Mouse (Mus musculus): ENCODE results near the gene Slc19a2. TPM values are rescaled to one million over a fixed set of nuclear protein-coding genes. Genes with fewer than 3 reads are reported as not detected.

Slc19a2 gene
- total RNA-seq, 2 experiments from 2014 or later = 9.4 to 12.1 TPM

DNA sequence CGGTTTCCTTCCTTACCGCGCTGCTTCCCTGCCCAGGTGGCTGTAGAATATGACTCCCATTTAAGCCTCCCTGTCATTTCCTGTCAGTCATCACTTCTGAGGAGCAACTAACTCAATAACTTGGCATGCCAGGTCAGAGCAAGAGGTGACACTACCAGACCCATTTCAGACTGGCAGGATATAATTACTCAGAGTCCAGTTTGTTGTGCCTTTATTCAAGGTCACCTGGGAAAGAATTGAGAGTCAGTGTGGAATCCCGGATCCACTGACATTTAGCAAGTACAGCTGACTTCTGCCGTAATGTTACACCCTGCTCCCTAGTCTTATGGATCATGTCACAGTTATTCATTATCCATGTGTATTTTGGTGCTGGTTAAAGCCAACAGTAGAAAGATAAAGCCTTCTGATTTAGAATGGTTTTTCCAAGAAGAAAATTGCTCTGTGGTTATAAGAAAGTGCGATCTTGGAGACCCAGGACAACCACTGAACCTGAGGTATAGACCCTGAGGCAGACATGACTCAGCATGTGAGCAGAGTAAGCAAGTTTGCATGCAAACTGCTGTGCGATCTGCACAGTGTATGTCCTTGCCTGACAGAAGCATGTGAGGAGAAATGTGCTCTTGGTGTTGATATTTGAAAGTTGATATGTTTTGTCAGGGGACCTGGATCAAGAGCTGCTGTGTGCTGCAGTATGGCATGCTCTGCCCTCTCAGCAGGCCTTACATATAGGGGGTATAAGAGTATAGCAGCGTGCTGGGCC, 1.7 kb downstream of the Slc19a2 start:
- peak; percentile 35; the same call in 1 of the 2 replicates for ATAC-seq (replicated peaks; ENCODE audit: low FRiP score, low TSS enrichment, poor library complexity, severe bottlenecking)

DNA sequence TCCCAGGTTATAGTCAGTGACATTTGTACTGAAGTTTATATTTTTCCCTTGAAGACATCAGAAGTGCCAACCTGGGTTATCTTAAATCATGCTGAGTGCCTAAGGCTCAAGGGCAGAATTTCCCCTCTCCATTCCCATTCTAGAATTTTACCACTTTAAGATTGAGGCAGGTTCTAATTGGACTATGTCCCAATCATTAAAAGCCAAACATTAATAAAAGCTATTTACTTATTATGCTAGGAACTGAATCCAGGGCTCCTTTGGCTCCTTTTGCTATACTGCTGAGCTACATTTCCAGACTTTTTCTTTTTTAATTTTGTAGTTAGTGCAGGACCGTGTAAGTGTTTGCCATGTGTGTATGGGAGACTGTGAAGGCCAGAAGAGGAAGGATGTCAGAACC, 2.6 kb downstream of the Slc19a2 start:
- ATAC-seq (replicated peaks; ENCODE audit: low FRiP score, low TSS enrichment, poor library complexity, severe bottlenecking) = no peak

DNA sequence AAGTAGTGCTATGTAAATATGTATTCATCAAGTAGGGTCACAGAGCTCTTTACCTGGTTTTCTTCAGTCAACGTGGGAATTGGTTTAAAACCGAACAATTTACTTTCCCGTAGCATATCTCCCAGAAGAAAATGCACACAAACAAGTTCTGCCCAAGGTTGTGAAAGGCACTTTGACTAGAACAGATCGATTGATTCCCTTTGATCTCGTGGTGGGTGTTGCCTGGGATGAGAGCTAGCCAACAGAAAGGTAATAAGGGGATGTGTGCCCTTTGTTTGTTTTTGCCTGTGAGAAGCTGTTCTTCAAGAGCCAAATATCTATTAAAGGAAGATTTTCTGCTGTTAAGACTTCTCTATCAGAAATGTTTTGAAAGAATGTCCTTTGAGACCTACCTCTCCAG, 3.7 kb downstream of the Slc19a2 start:
- no peak for ATAC-seq (replicated peaks; ENCODE audit: low FRiP score, low TSS enrichment, poor library complexity, severe bottlenecking)

DNA sequence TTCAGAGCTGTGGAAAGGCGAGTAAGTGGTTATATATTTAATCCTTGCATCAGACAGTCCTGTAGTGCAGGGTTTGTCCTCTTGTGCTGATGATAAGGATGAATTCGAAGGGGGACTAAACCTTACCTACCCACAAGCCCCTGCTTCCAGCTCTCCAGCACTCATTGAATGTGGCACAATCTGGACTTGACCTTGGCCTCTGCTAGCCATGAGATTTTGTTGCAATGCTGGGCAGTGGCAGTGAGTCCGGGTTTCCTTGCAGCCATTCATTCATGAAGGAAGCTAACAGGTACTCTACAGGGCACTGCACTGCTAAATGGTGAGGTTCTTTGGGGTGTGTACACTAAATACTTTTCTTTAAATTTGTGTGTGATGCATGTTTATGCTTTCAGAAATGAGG, 6.0 kb downstream of the Slc19a2 start:
- ATAC-seq (replicated peaks; ENCODE audit: low FRiP score, low TSS enrichment, poor library complexity, severe bottlenecking) = peak; percentile 16; the same call in 1 of the 2 replicates

DNA sequence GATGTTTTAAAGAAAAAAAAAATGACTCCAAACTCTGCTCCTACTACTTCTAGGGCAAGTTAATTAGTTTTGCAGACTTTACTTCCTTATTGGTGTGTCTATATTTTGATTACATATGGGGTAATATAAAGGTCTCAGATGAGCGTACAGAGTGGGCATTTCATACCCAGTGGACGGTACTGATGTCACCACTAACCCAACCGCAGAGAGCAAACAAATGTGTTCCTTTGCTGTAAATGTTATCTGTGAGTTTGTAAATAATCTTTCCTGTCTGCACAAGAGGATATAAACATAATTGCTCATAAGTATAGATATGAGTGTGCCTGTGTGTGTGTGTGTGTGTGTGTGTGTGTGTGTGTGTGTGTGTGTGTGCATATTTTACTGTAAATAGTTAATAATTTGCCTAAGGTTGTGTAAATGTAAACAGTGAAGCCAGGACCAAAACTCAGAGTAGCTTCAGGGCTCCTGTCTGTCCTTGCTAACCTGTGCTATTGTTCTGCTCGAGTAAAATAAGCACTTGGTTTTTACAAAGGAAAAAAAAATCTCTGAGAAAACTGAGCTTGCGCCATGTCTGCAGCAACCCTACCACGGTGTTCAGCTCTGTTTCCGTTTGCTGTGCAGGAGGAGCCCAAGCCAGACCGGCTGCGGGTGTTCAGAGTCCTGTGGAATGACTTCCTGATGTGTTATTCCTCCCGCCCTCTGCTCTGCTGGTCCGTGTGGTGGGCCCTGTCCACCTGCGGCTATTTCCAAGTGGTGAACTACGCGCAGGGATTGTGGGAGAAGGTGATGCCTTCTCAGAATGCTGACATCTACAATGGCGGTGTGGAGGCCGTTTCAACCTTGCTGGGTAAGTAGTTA, 11.6 kb downstream of the Slc19a2 start:
- ATAC-seq (replicated peaks; ENCODE audit: low FRiP score, low TSS enrichment, poor library complexity, severe bottlenecking) = no peak

DNA sequence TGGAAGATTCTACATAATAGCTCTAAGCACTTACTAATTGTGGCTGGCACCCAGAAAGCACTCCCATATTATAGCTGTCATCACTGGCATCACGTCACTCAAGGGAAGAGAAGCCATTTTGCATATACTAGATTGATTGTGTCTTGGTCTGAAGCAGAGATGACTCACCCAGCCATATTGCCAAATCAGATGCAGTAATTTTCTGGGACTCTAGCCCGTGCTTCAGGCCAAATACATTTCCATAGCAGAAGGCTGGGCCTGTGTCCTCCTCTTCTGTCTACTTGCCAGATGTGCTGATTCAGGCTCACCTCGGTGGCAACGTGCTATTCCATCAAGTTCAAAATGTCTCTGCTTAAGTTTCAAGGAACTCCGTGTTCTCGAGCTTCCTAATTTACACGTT, 12.7 kb downstream of the Slc19a2 start:
- ATAC-seq (replicated peaks; ENCODE audit: low FRiP score, low TSS enrichment, poor library complexity, severe bottlenecking) = no peak

DNA sequence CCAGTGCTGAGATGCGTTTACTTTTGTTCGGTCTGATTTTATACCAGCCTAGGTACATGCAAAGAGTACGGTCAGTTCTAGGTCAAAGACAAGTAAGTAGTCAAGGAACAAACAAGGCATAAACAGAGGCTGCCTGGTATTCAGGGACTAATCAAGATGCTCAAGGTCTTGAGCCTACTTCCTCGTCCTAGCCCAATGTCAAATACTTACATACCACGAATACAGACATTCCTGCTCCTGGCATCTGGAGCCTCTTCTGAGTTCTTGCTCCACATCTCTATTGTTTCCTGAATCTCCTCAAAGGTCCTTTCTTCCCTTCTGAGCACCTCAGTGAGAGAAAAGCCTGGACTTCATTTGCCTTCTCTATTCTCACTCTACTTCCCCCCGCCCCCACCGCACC, 22.1 kb downstream of the Slc19a2 start:
- no peak for ATAC-seq (replicated peaks; ENCODE audit: low FRiP score, low TSS enrichment, poor library complexity, severe bottlenecking)

DNA sequence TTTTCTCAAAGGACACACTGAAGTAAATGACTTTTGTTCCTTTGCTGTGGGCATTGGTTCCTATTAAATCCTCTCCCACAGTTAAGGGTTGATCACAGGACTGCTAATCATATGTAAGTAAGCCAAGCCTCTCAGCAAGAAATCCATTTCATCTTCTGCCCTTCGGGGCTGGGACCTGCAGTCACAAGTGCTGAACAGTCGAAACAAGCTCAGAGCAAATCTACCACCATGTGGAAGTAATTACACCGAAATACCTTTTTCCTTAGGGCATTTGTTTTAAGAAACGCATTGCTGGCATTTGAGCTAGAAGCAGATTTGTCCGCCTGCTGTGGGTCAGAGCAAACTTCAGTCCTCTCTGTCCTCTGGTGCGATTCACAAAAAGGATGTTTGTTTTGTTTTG, 24.8 kb downstream of the Slc19a2 start:
- ATAC-seq (replicated peaks; ENCODE audit: low FRiP score, low TSS enrichment, poor library complexity, severe bottlenecking) = no peak

DNA sequence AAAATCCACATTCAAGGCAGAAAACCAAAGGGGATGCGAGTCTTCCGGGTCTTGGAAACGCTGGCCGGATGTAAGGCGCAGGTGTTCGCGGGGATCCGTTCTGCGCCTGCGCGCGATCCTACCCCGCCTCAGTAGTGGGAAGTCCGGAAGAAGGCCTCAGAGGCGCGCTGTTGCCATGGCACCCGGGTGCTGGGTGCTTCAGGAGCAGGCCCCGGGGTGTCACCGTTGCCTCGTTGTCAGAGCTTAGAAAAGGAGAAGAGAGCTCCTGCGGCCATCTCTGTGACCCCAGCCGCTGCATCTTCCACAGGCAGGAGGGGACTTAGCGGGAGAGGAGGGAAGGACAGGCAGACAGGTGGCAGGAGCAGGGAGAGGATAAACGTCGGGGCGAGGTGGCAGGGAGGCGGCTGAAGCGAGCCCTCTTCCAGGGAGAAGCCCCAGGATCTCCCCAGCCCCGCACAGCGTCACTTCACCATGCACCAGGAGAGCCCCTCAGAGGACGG, 26.7 kb downstream of the Slc19a2 start, which contains the start of gene Ccdc181:
Ccdc181 (plus strand) TSS at position 131 of the 500 bp plus-strand sequence.
- ATAC-seq (replicated peaks; ENCODE audit: low FRiP score, low TSS enrichment, poor library complexity, severe bottlenecking) = peak; percentile 100

DNA sequence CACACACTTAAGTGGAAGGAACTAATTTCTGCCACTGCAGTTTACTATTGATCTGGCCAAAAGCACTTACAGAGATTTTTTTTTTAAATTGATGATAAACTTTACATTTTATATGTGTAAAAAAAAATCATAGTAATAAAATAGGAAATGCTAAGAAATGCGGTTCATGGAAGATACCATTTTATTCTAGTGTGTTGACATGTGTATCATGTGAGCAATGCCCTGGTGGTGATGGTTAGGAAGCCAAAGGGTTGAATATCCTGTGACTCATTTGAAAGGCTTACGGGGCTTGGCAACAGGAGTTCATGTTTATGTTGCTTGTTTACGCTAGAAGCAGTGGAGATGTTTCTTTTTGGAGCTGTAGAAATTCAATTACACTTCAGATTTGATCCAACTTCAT, 27.7 kb downstream of the Slc19a2 start:
- ATAC-seq (replicated peaks; ENCODE audit: low FRiP score, low TSS enrichment, poor library complexity, severe bottlenecking) = no peak

DNA sequence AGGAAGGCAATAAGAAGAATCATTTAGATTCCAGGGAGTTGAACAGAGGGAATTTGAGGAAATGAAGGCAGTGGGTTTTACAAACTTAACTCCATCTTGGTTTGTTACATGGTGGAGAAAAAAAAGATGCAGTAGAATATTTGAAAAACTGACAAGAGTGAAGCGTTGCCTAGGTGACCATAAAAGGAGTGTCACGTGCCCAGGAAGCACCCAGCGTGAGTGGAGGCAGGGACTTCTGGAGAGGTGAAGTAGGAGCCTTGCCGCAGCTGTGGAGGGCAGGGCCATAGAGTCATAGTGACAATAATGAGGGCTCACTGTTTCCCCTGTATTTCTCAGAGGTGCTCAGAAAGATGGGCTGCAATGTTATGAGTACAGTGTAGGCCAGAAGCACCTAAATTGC, 30.5 kb downstream of the Slc19a2 start:
- ATAC-seq (replicated peaks; ENCODE audit: low FRiP score, low TSS enrichment, poor library complexity, severe bottlenecking) = no peak

DNA sequence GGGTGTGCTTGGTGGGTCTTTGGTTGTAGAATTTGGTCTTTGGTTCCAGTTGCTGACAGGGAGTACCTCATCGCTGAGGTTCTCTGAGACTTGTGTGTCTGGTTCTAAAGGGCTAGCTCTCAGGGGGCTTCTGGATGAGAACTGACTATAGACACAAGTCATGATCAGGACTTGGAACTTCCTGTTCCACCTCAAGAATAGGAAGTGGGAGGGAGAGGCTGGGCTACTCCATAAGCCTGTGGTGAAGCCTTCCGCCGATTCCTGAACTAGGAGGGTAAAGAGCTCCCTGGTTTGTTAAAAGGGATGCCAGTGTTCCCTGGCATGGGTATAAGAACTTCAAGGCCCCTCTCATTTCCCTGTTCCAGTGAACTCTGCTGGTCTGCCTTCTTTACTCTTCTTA, 35.2 kb downstream of the Slc19a2 start:
- no peak for ATAC-seq (replicated peaks; ENCODE audit: low FRiP score, low TSS enrichment, poor library complexity, severe bottlenecking)

DNA sequence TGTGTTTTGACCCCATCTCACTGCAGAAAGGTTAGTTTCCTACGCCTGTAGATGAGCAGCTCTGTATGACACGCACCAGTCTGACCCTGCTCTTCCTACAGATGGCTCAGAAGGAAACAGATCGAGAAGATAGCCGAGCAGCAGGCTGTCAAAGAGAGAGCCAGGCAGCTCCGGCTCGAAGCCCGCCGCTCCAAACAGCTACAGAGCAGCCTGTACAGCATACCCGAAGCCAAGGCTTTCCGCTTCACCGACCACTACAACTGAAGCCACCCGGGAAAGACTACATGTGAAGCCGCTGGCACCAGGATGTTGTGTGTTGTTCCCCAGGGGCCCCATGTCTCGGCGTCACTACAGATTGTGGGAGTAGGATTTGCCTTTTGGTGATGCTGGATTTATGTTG, 38.6 kb downstream of the Slc19a2 start:
- ATAC-seq (replicated peaks; ENCODE audit: low FRiP score, low TSS enrichment, poor library complexity, severe bottlenecking) = no peak

DNA sequence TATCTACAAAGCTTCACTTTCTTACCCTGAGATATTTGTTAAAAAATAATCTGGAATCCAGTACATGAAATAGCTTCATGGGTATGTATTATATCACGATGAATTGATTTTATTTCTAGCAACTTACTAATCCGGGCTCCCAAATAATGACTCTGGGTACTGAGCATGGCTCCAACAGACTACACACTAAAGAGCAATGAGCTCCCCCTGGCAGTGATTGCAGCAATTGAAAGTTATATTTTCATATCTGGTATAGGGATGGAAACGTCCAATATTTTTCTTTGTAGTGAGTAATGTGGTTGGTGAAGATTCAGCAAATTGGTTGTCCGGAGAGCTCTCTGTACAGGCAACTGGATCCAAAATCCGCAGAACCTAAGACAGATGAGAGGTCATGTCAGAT, 43.2 kb downstream of the Slc19a2 start:
- ATAC-seq (replicated peaks; ENCODE audit: low FRiP score, low TSS enrichment, poor library complexity, severe bottlenecking) = no peak

DNA sequence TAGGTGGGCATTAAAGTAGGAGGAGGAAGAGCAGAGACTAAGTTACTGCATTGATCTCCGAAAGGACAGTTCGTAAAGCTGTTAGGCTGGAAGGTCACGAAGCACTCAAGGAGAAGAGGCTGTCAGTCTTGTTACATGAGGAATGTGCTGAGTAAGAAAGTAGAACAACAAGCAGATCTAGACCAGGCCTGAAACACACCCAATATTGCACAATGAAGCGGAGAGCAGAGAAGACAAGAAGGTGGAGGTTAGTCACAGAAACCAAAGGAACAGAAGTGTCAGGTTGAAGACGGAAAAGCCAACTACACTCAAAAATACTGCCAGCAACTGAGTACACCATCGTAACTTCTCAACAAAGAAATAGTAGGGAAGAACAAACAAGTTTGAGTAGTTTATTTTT, 45.2 kb downstream of the Slc19a2 start:
- no peak for ATAC-seq (replicated peaks; ENCODE audit: low FRiP score, low TSS enrichment, poor library complexity, severe bottlenecking)

DNA sequence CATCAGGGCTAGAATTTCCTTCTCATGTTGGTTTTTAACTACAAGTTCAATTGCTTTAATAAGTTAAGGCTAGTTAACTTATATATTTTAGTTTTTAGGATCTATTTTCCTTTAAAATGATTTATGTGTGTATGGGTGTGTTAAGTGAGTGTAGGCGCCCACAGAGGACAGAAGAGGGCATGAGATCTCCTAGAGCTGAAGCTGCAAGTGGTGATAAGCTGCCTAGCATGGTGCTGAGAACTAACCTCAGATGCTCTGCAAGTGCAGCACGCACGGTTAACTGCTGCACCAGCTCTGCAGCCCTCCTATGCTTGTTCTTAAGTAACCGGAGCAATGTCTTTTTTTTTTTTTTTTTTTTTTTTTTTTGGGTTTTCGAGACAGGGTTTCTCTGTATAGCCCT, 47.6 kb downstream of the Slc19a2 start:
- ATAC-seq (replicated peaks; ENCODE audit: low FRiP score, low TSS enrichment, poor library complexity, severe bottlenecking) = peak; percentile 65; the same call in 1 of the 2 replicates

DNA sequence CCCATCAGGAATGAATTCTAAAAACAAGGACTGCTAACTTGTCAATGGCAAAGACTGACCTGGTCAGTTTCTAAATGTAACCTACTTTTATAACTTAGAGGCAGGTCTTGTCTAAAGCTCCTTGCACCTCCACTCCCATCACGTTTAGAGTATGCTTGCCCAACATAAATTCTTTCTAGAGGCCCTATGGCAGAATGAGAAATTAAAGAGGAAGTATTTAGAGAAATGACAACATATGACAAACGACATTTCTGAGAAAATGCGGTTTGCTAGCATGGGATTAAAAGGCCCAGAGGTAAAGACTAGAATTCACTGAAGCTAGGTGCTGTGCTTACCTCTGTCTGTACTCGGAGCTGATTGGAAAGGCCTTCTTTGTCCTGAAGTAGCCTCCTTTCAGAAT, 53.1 kb downstream of the Slc19a2 start:
- no peak for ATAC-seq (replicated peaks; ENCODE audit: low FRiP score, low TSS enrichment, poor library complexity, severe bottlenecking)

DNA sequence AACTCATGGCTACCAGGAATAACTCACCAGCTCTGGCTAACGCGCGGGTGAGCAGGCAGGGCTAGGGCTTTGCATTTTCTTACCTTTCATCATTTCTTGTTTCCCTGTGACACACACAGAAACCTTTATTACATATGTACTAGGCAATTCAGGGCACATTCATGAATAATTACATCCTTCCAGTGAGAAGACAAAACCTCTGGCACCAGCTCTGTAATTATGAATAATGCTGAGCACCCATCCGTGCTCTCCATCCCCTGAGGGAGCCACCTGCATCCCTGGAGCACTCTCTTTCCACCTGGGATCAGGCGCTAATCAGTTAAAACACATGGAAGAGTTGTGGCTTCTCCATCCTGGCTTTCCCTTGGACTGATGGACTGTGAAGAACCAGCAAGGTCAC, 55.0 kb downstream of the Slc19a2 start, which contains the start of gene Nme7:
Nme7 (plus strand) TSS at position 301 of the 400 bp plus-strand sequence.
- no peak for ATAC-seq (replicated peaks; ENCODE audit: low FRiP score, low TSS enrichment, poor library complexity, severe bottlenecking)

DNA sequence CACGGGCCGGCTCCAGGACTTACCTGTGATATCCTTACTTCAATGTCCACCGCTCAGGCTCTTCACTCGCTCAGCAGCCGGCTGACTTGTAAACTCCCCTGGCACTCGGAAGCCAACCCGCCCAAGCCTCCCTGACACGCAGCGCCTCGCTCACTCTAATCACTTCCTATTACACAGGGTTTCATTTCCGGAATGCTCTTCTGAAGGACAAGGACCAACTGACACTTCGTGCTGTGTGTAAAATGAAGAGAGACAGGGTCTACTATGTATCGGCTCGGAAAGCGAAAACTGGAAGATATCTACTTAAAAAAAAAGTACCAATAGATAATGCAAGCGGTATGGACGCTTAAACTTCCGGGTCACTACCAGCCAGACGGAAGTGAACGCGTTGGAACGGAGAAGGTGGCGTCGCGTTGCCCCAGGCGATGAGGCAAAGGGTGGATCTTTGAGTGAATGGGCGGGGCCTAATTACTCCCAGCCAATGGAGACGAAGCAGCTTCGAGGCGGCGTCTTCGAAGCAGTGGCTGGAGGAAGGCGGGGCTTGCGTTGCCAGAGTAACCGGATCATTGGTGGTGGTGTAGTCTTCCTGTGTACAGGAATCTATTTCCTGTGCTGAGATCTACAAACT, 58.4 kb downstream of the Slc19a2 start, which contains the start of gene Blzf1:
Blzf1 (minus strand) TSS at position 366 of the 628 bp plus-strand sequence.
- ATAC-seq (replicated peaks; ENCODE audit: low FRiP score, low TSS enrichment, poor library complexity, severe bottlenecking) = peak; percentile 98

DNA sequence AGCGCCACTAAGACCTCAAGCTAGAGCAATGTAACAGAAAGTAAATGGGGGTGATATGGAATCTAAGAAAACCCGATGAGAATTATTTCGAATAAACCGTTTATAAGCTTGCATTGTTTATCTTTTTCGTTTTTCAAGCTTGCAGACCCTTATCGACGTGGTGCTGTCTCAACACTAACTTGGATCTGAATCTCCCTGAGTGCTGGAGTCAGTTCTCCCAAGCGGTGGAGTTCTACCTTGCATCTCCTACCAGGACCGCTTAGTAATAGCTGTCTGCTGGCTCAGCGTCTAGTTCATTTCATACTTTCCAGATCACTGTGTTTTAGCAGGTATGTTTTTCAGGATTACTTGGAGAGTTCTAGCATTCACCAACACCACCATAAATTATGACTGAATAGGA, 59.1 kb downstream of the Slc19a2 start:
- peak; percentile 53 for ATAC-seq (replicated peaks; ENCODE audit: low FRiP score, low TSS enrichment, poor library complexity, severe bottlenecking)
